Mouse (Mus musculus): ENCODE measurements around the gene Ormdl3. TPM values are rescaled to one million over a fixed set of nuclear protein-coding genes. Genes with fewer than 3 reads are reported as not detected.

Ormdl3 gene
- total and polyA plus RNA-seq, 3 experiments = 32.5 to 45.1 (median 32.9) TPM

- DNase-seq (ENCODE audit: extremely low read depth) = no peak
These were observed 33.6 kb upstream of the Ormdl3 start for GRCm38 (mm10) chr11:98620791-98621190.

GRCm38 (mm10) chr11:98606763-98607162 lies 19.6 kb upstream of the Ormdl3 start:
- peaks cover 2 to 8% of the 10 kb centered on the region in 2 experiments; a peak in 3 of 4 replicates for H3K4me1 ChIP-seq (ENCODE audit: control insufficient read depth in 1 of 2, insufficient read depth in 2 of 2)
- in situ Hi-C loops (cut with MboI; ENCODE audit: low pct_ligation_motif_present, low pct_unique_long_range_greater_than_20kb, low sequenced_read_pairs) = loop anchor here (10.0 kb wide), 1 partner anchor 68 kb away; no protein-coding TSS in a partner anchor
- peak; percentile 76 for DNase-seq (ENCODE audit: extremely low read depth)
- H3K27ac ChIP-seq (ENCODE audit: insufficient read depth, low read depth) = no peak overlapping the region
- no peaks in the 10 kb centered on the region for H3K79me2 ChIP-seq (replicated peaks; ENCODE audit: control insufficient read depth, extremely low read depth, insufficient read depth, poor library complexity, severe bottlenecking)
- no peaks in the 10 kb centered on the region for H3K36me3 ChIP-seq (replicated peaks in 1 of 2; ENCODE audit: control insufficient read depth in 1 of 2, insufficient read depth in 1 of 2, low read length in 1 of 2)
- no peak overlapping the region for H3K9ac ChIP-seq (ENCODE audit: insufficient read depth, low read depth)
- no peak overlapping the region for H3K4me3 ChIP-seq (replicated peaks in 1 of 3; ENCODE audit: low read depth in 2 of 3, low read length in 2 of 3, poor library complexity in 1 of 3)
- TF ChIP-seq PAX5 (IDR thresholded peaks at IDR 0.05; ENCODE audit: low read length) = no peak
- no peak; the same call in 1 of the 2 replicates for TF ChIP-seq MEF2A (IDR thresholded peaks at IDR 0.05; ENCODE audit: borderline replicate concordance, low read depth, low read length)
- TF ChIP-seq EP300 (IDR thresholded peaks at IDR 0.05; ENCODE audit: low read length) = no peak
- no peak for TF ChIP-seq MAZ (IDR thresholded peaks at IDR 0.05; ENCODE audit: low read depth, low read length)
- no peak for TF ChIP-seq ZKSCAN1 (IDR thresholded peaks at IDR 0.05; ENCODE audit: borderline replicate concordance, low read depth, low read length)
- no peak for TF ChIP-seq TCF12 (IDR thresholded peaks at IDR 0.05; ENCODE audit: low read depth, low read length)
- TF ChIP-seq SMC3 (IDR thresholded peaks at IDR 0.05; ENCODE audit: low read depth, low read length) = peak; percentile 87
- no peak for TF ChIP-seq ETS1 (conservative IDR thresholded peaks at IDR 0.05; ENCODE audit: low read depth, low read length)
- 0 out of 2 replicates have a peak, but pooled peaks have one; percentile 26 for TF ChIP-seq ELF1 (IDR thresholded peaks at IDR 0.05; ENCODE audit: low read depth, low read length)
- TF ChIP-seq JUN (IDR thresholded peaks at IDR 0.05; ENCODE audit: insufficient read depth, low read depth, low read length) = no peak
- TF ChIP-seq NELFE (IDR thresholded peaks at IDR 0.05; ENCODE audit: low read depth, low read length) = no peak
- no peak for TF ChIP-seq NRF1 (IDR thresholded peaks at IDR 0.05; ENCODE audit: low read depth, low read length)
- no peak for TF ChIP-seq CHD2 (IDR thresholded peaks at IDR 0.05; ENCODE audit: low read length)
- 0 out of 2 replicates have a peak, but pooled peaks have one; percentile 35 for TF ChIP-seq MYC (IDR thresholded peaks at IDR 0.05; ENCODE audit: low read depth, low read length)
- TF ChIP-seq JUND (conservative IDR thresholded peaks at IDR 0.05; ENCODE audit: low read depth, low read length) = no peak
- no peak for TF ChIP-seq UBTF (IDR thresholded peaks at IDR 0.05; ENCODE audit: low read depth, low read length)
- TF ChIP-seq RAD21 (IDR thresholded peaks at IDR 0.05; ENCODE audit: low read depth, low read length) = peak; percentile 75
- TF ChIP-seq GABPA (IDR thresholded peaks at IDR 0.05; ENCODE audit: insufficient replicate concordance, low read depth, low read length) = no peak
- no peak for TF ChIP-seq TBP (conservative IDR thresholded peaks at IDR 0.05; ENCODE audit: low read depth, low read length)
- TF ChIP-seq BHLHE40 (IDR thresholded peaks at IDR 0.05; ENCODE audit: low read depth, low read length) = no peak
- TF ChIP-seq USF1 (IDR thresholded peaks at IDR 0.05; ENCODE audit: low read depth, low read length) = no peak
- no peak for TF ChIP-seq ZNF384 (IDR thresholded peaks at IDR 0.05; ENCODE audit: low read depth, low read length)
- 0 out of 2 replicates have a peak, but pooled peaks have one; percentile 9 for TF ChIP-seq HCFC1 (IDR thresholded peaks at IDR 0.05; ENCODE audit: low read depth, low read length)
- TF ChIP-seq IRF4 (IDR thresholded peaks at IDR 0.05; ENCODE audit: low read depth, low read length) = 0 out of 2 replicates have a peak, but pooled peaks have one; percentile 37
- TF ChIP-seq MXI1 (IDR thresholded peaks at IDR 0.05; ENCODE audit: low read depth, low read length) = no peak
- TF ChIP-seq POLR2A (IDR thresholded peaks at IDR 0.05; ENCODE audit: low read depth, low read length) = no peak
- no peak for TF ChIP-seq MAX (IDR thresholded peaks at IDR 0.05; ENCODE audit: low read length)
- TF ChIP-seq ZMIZ1 (IDR thresholded peaks at IDR 0.05; ENCODE audit: low read depth, low read length) = no peak
- no peak for TF ChIP-seq MAFK (IDR thresholded peaks at IDR 0.05; ENCODE audit: insufficient replicate concordance, low read length)
- TF ChIP-seq SIN3A (IDR thresholded peaks at IDR 0.05; ENCODE audit: low read length) = no peak
- no peak for TF ChIP-seq RCOR1 (conservative IDR thresholded peaks at IDR 0.05; ENCODE audit: low read depth, low read length)
- peak; percentile 90 to 99 for TF ChIP-seq CTCF (conservative IDR thresholded peaks at IDR 0.05 in 1 of 2, IDR thresholded peaks at IDR 0.05 in 1 of 2; ENCODE audit: low read depth in 2 of 2, low read length in 2 of 2)
- no peak for TF ChIP-seq USF2 (conservative IDR thresholded peaks at IDR 0.05; ENCODE audit: low read depth, low read length)
- no peaks in the 10 kb centered on the region for H3K9me3 ChIP-seq (replicated peaks; ENCODE audit: low read length)
- dilution Hi-C loops (cut with MboI; ENCODE audit: extremely low pct_ligation_motif_present, extremely low pct_unique_long_range_greater_than_20kb, low sequenced_read_pairs) = no loop called here
- H3K27me3 ChIP-seq (replicated peaks) = peaks cover 59% of the 10 kb centered on the region
- peak overlapping the region; percentile 46; the same call in 1 of the 2 replicates for H3K4me2 ChIP-seq (ENCODE audit: insufficient read depth, low read depth, poor library complexity, severe bottlenecking)

More at GRCm38 (mm10) chr11:98620791-98621190, 33.6 kb upstream of the Ormdl3 start:
- no peak overlapping the region for H3K9ac ChIP-seq (ENCODE audit: insufficient read depth, low read depth)
- peaks cover 8% of the 10 kb centered on the region for H3K27me3 ChIP-seq (replicated peaks)
- H3K4me2 ChIP-seq (ENCODE audit: insufficient read depth, low read depth, poor library complexity, severe bottlenecking) = no peak overlapping the region
- no peak overlapping the region for H3K4me3 ChIP-seq (replicated peaks in 1 of 3; ENCODE audit: low read depth in 2 of 3, low read length in 2 of 3, poor library complexity in 1 of 3)
- no peaks in the 10 kb centered on the region for H3K36me3 ChIP-seq (replicated peaks in 1 of 2; ENCODE audit: control insufficient read depth in 1 of 2, insufficient read depth in 1 of 2, low read length in 1 of 2)
- TF ChIP-seq IRF4 (IDR thresholded peaks at IDR 0.05; ENCODE audit: low read depth, low read length) (no peak), NELFE (IDR thresholded peaks at IDR 0.05; ENCODE audit: low read depth, low read length) (no peak)
- H3K79me2 ChIP-seq (replicated peaks; ENCODE audit: control insufficient read depth, extremely low read depth, insufficient read depth, poor library complexity, severe bottlenecking) = no peaks in the 10 kb centered on the region
- no peaks in the 10 kb centered on the region for H3K4me1 ChIP-seq (ENCODE audit: control insufficient read depth in 1 of 2, insufficient read depth in 2 of 2)
- H3K9me3 ChIP-seq (replicated peaks; ENCODE audit: low read length) = peaks cover 14% of the 10 kb centered on the region
- H3K27ac ChIP-seq (ENCODE audit: insufficient read depth, low read depth) = no peak overlapping the region
- in situ Hi-C loops (cut with MboI; ENCODE audit: low pct_ligation_motif_present, low pct_unique_long_range_greater_than_20kb, low sequenced_read_pairs) = no loop called here
- dilution Hi-C loops (cut with MboI; ENCODE audit: extremely low pct_ligation_motif_present, extremely low pct_unique_long_range_greater_than_20kb, low sequenced_read_pairs) = no loop called here
